Comparison of ENCODE assay signal across 8 mouse cellular contexts in genomic region chr10:53750275-53750954, GRCm38 (mm10). TPM values are rescaled to one million over a fixed set of nuclear protein-coding genes. Genes with fewer than 3 reads are reported as not detected.
DNase-seq lines count a peak whose midpoint lies in the region; ATAC-seq and TF ChIP-seq lines count a peak whose summit lies in the region.

No protein-coding gene starts in this region.

- TF ChIP-seq POLR2A in bone marrow macrophage, adult 2 months (IDR thresholded peaks at IDR 0.05; ENCODE audit: borderline replicate concordance, low read depth, low read length), result no peak

- ATAC-seq in intestine, embryonic 14.5 days (replicated peaks; ENCODE audit: low FRiP score, low TSS enrichment, low read depth), result peak; percentile 63
- ATAC-seq in liver, embryonic 14.5 days (ENCODE audit: insufficient read depth), result no peak

- H3K9ac ChIP-seq in intestine, embryonic 14.5 days (ENCODE audit: low read length), result peak overlapping the region; percentile 58
- no peak overlapping the region for H3K9ac ChIP-seq in liver, embryonic 14.5 days (replicated peaks)

- no peaks in the 10 kb centered on the region for H3K36me3 ChIP-seq in forebrain, embryonic 10.5 days (replicated peaks)
- H3K36me3 ChIP-seq in intestine, embryonic 14.5 days (ENCODE audit: control insufficient read depth, insufficient read depth, low read length), result no peaks in the 10 kb centered on the region
- H3K36me3 ChIP-seq in liver, embryonic 14.5 days (replicated peaks; ENCODE audit: control insufficient read depth, insufficient read depth, low read depth), result no peaks in the 10 kb centered on the region

- peak overlapping the region; percentile 94 for H3K4me2 ChIP-seq in intestine, embryonic 14.5 days (ENCODE audit: low read length)
- H3K4me2 ChIP-seq in liver, embryonic 14.5 days (ENCODE audit: low read depth), result peak overlapping the region; percentile 62

- TF ChIP-seq EP300 in liver, embryonic 14.5 days (IDR thresholded peaks at IDR 0.05; ENCODE audit: low read depth), result no peak

- peak; percentile 12 to 30 for DNase-seq in left cerebral cortex, postnatal 36 days (ENCODE audit: low spot score in 2 of 2)
- no peak for DNase-seq in left cerebral cortex, adult 11 months (ENCODE audit: low spot score)
- peak; percentile 42 for DNase-seq in forebrain, embryonic 10.5 days (ENCODE audit: extremely low spot score, low spot score)
- DNase-seq in intestine, embryonic 14.5 days (ENCODE audit: low spot score), result peak; percentile 69
- no peak for DNase-seq in liver, embryonic 14.5 days (ENCODE audit: low read depth in 3 of 3, low spot score in 3 of 3)
- peak; percentile 23 for DNase-seq in right cerebral cortex, postnatal 25 days
- DNase-seq in thymus, postnatal 0 days (ENCODE audit: low spot score), result no peak

- intact Hi-C loops in left cerebral cortex, postnatal 36 days (cut with DNase I), result no loop called here

- H3K27me3 ChIP-seq in forebrain, embryonic 10.5 days (ENCODE audit: poor library complexity, severe bottlenecking), result peaks cover 25% of the 10 kb centered on the region
- H3K27me3 ChIP-seq in intestine, embryonic 14.5 days (replicated peaks; ENCODE audit: control insufficient read depth, insufficient read depth, low read length), result no peaks in the 10 kb centered on the region
- peaks cover 21% of the 10 kb centered on the region for H3K27me3 ChIP-seq in liver, embryonic 14.5 days (ENCODE audit: control insufficient read depth, insufficient read depth, low read length)

- H3K9me3 ChIP-seq in forebrain, embryonic 10.5 days, result no peaks in the 10 kb centered on the region
- H3K9me3 ChIP-seq in intestine, embryonic 14.5 days (ENCODE audit: control insufficient read depth, low read length), result no peaks in the 10 kb centered on the region
- no peaks in the 10 kb centered on the region for H3K9me3 ChIP-seq in liver, embryonic 14.5 days (ENCODE audit: control insufficient read depth, low read length)

- no peaks in the 10 kb centered on the region for H3K4me1 ChIP-seq in bone marrow macrophage, adult 2 months (ENCODE audit: control insufficient read depth, insufficient read depth, low read length)
- peaks cover 19% of the 10 kb centered on the region for H3K4me1 ChIP-seq in forebrain, embryonic 10.5 days
- H3K4me1 ChIP-seq in intestine, embryonic 14.5 days (replicated peaks; ENCODE audit: control insufficient read depth, insufficient read depth, low read length), result 0 out of 2 replicates have a peak, but pooled peaks cover 4% of the 10 kb centered on the region
- H3K4me1 ChIP-seq in liver, embryonic 14.5 days (replicated peaks; ENCODE audit: control insufficient read depth in 2 of 2, insufficient read depth in 2 of 2, low read length in 1 of 2), result no peaks in the 10 kb centered on the region

- 11% methylated on average over 39 of the region's 39 CpGs for WGBS in forebrain, embryonic 10.5 days
- WGBS in intestine, embryonic 14.5 days, result 7% methylated on average over 39 of the region's 39 CpGs
- 13% methylated on average over 36 of the region's 39 CpGs for WGBS in liver, embryonic 14.5 days (ENCODE audit: insufficient replicate concordance)

- TF ChIP-seq CTCF in bone marrow macrophage, adult 2 months (IDR thresholded peaks at IDR 0.05; ENCODE audit: low read depth, low read length), result no peak
- no peak for TF ChIP-seq CTCF in liver, embryonic 14.5 days (IDR thresholded peaks at IDR 0.05; ENCODE audit: low read depth)

- H3K4me3 ChIP-seq in bone marrow macrophage, adult 2 months (ENCODE audit: insufficient read depth, low read length), result peak overlapping the region; percentile 39
- peak overlapping the region; percentile 87 for H3K4me3 ChIP-seq in forebrain, embryonic 10.5 days
- peak overlapping the region; percentile 67 for H3K4me3 ChIP-seq in intestine, embryonic 14.5 days (ENCODE audit: low read depth, low read length)
- H3K4me3 ChIP-seq in liver, embryonic 14.5 days (ENCODE audit: insufficient read depth in 1 of 2, low read depth in 2 of 2, low read length in 2 of 2), result peak overlapping the region; percentile 36 to 46

- no peak overlapping the region for H3K27ac ChIP-seq in bone marrow macrophage, adult 2 months (ENCODE audit: insufficient read depth, low read depth, low read length)
- H3K27ac ChIP-seq in forebrain, embryonic 10.5 days, result peak overlapping the region; percentile 87
- H3K27ac ChIP-seq in intestine, embryonic 14.5 days (ENCODE audit: low read depth), result no peak overlapping the region
- no peak overlapping the region for H3K27ac ChIP-seq in liver, embryonic 14.5 days

RNA-seq across cellular contexts. Expression of gene Fam184a, which starts 0.5 kb away (rescaled TPM):
- 10 to 100 TPM; 23.6 to 32.9 TPM for total RNA-seq in left cerebral cortex, postnatal 36 days (2021)
- polyA plus RNA-seq in bone marrow macrophage, adult 2 months (2012; ENCODE audit: insufficient read depth, insufficient read length, missing spikeins), result not detected in 2 replicates
- 3.8 and 6.4 TPM in 2 replicates for polyA plus RNA-seq in forebrain, embryonic 10.5 days (2016; fragmentation: Nextera tagmentation; extraction: Ambion mirVana)
- polyA plus RNA-seq in intestine, embryonic 14.5 days (2014; fragmentation: Nextera tagmentation; extraction: Ambion mirVana), result 4.9 and 6.4 TPM in 2 replicates
- 0.18 and 0.21 TPM in 2 replicates for polyA plus RNA-seq in liver, embryonic 14.5 days (2012; rRNA removed)
- polyA plus RNA-seq in liver, embryonic 14.5 days (2014; fragmentation: Nextera tagmentation; extraction: Ambion mirVana), result 0.11 and 0.19 TPM in 2 replicates
- 0.12 and 0.17 TPM in 2 replicates for polyA plus RNA-seq in thymus, postnatal 0 days (2015; fragmentation: Nextera tagmentation; extraction: Ambion mirVana)

Comparison
In these comparisons a context has a peak if more than half of its experiments do, and no peak if none do; other contexts are left out.
1. DNase-seq: peak in left cerebral cortex, postnatal 36 days (2 of 2), forebrain, embryonic 10.5 days (single experiment), intestine, embryonic 14.5 days (single experiment) and right cerebral cortex, postnatal 25 days (single experiment); none in left cerebral cortex, adult 11 months (single experiment), liver, embryonic 14.5 days (0 of 3) and thymus, postnatal 0 days (single experiment).
2. Peak in every context shown above with its lines, with median percentiles within 50 percentile points of each other: H3K4me3 ChIP-seq.